Mouse (Mus musculus): ENCODE data around the gene Kcna10.

Gene Kcna10

GRCm38 (mm10) chr3:107182756-107183155 is at the start of gene Kcna10:
TSS of gene Kcna10 (plus strand) at chr3:107183056.
- no peak for DNase-seq

- no peak for DNase-seq
Measured at GRCm38 (mm10) chr3:107134457-107134856, 48.4 kb upstream of the Kcna10 start.

GRCm38 (mm10) chr3:107147126-107147525 is 35.7 kb upstream of the Kcna10 start:
- DNase-seq: no peak

- DNase-seq: peak; percentile 83
Measured at GRCm38 (mm10) chr3:107149006-107149405, 33.9 kb upstream of the Kcna10 start.

GRCm38 (mm10) chr3:107150469-107150868 is 32.4 kb upstream of the Kcna10 start:
- DNase-seq: no peak

GRCm38 (mm10) chr3:107150872-107151540 is 31.9 kb upstream of the Kcna10 start:
- DNase-seq: no peak

GRCm38 (mm10) chr3:107153772-107154655 is 28.8 kb upstream of the Kcna10 start:
- no peak for DNase-seq

GRCm38 (mm10) chr3:107158856-107159255 is 24.0 kb upstream of the Kcna10 start:
- no peak for DNase-seq

- peak; percentile 69 for DNase-seq
Measured at GRCm38 (mm10) chr3:107159418-107159817, 23.4 kb upstream of the Kcna10 start.

GRCm38 (mm10) chr3:107159859-107160324 is 23.0 kb upstream of the Kcna10 start:
- peak; percentile 59 for DNase-seq

GRCm38 (mm10) chr3:107162741-107163140 is 20.1 kb upstream of the Kcna10 start:
- DNase-seq: no peak

- no peak for DNase-seq
Measured at GRCm38 (mm10) chr3:107169552-107169951, 13.3 kb upstream of the Kcna10 start.

- no peak for DNase-seq
Measured at GRCm38 (mm10) chr3:107171964-107172363, 10.9 kb upstream of the Kcna10 start.

GRCm38 (mm10) chr3:107172556-107172955 is 10.3 kb upstream of the Kcna10 start:
- DNase-seq: no peak

- DNase-seq: no peak
Measured at GRCm38 (mm10) chr3:107175486-107175885, 7.4 kb upstream of the Kcna10 start.

GRCm38 (mm10) chr3:107176501-107176900 is 6.4 kb upstream of the Kcna10 start:
- DNase-seq: no peak

- no peak for DNase-seq
Measured at GRCm38 (mm10) chr3:107180860-107181259, 2.0 kb upstream of the Kcna10 start.

GRCm38 (mm10) chr3:107183178-107183577 is 322 bp downstream of the Kcna10 start:
- no peak for DNase-seq

- no peak for DNase-seq
Measured at GRCm38 (mm10) chr3:107185597-107185996, 2.7 kb downstream of the Kcna10 start.

GRCm38 (mm10) chr3:107187022-107187421 is 4.2 kb downstream of the Kcna10 start:
- no peak for DNase-seq

- peak; percentile 68 for DNase-seq
Measured at GRCm38 (mm10) chr3:107188226-107188899, 5.5 kb downstream of the Kcna10 start.

- DNase-seq: no peak
Measured at GRCm38 (mm10) chr3:107201310-107202180, 18.7 kb downstream of the Kcna10 start.
